Mouse (Mus musculus) common myeloid progenitor, adult 5-6 weeks (primary cell): ENCODE data around the gene Tbc1d30. TPM values are rescaled to one million over a fixed set of nuclear protein-coding genes. Genes with fewer than 3 reads are reported as not detected.
A peak's percentile ranks its signal among the peaks of the same experiment; 100 is the strongest.

ENCODE experiments used
- ATAC-seq: replicated peaks from 2 replicates; pipeline ENCODE4 v1.8.0; 2016; ENCODE audit warnings: low read depth, mild to moderate bottlenecking, moderate TSS enrichment, inconsistent platforms; ENCODE audit not compliant: poor library complexity, severe bottlenecking
- total RNA-seq: library from RNA; stranded (forward); fragments of 200-1000, 187-1606 nt; gene quantifications from 2 replicates; pipeline ENCODE4 v1.2.3, GENCODE M21; 2017

Tbc1d30 gene
- total RNA-seq, 1 experiment from 2014 or later, result 2.5 TPM

DNA sequence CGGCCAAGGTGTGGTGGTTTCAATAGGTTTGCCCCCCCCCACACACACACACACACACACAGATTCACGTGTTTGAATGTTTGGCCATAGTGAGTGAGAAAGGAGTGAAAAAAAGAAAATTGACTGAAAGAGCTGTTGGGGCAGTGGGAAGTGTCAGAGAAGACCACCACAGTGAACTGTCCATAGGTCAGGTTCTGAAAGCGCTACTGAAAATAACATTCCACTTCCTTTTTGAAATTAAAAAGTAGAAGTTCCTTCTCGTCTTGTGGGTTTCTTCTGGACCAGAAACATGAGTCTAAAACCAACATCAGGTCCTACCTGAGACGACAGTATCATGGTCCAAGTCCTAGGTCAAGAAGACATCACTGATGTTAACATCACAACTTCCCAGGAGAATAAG is 113.7 kb downstream of the Tbc1d30 start:
- 0 out of 2 replicates have a peak, but pooled peaks have one; percentile 22 for ATAC-seq

DNA sequence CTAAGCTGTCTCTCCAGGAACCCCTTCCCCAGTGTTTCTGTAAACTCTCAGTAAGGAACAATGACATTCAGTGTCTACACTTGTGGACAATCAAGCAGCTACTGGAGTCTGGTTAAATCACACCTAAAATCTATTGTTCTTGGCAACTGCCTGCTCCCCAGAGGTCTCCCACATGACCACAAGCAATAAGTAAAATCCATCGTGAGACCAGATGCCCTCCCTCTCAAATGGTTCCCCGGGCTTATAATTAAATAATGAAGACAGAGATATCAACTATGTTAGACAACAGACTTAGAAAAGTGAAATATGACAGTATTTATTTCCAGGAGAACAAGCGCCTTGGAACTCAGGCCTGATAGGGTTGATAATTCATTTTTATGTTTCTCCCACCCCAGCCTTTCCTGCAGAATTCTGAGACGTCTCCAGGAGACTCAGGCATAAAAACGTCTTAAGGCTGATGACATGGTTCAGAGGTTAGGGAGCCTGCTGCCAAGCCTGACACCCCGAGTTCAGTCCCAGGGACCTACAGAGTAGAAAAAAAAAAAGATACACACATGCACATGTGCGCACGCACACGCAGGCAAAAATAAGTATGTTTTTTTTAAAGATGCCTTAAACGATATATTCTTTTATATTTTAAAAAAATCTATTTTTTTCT is 115.8 kb downstream of the Tbc1d30 start:
- ATAC-seq, result no peak

DNA sequence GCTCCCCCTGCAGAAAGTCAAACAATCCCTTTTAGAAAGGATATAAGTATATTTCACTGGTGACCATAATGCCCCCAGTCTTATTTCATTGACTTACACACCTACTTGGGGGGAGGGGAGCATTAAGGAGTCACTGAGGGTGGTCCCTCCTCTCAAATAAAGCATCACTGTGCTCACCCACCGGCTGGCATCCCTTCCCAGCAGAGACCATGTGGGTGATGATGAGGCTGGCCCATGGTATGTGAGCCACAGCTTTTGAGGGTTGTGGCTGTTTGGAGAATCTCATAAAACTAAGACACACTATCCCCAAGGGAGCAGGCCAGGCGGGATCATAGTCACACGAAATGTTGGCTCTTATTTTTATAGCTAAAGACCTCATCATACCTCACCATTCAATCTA is 116.6 kb downstream of the Tbc1d30 start:
- ATAC-seq, result no peak

DNA sequence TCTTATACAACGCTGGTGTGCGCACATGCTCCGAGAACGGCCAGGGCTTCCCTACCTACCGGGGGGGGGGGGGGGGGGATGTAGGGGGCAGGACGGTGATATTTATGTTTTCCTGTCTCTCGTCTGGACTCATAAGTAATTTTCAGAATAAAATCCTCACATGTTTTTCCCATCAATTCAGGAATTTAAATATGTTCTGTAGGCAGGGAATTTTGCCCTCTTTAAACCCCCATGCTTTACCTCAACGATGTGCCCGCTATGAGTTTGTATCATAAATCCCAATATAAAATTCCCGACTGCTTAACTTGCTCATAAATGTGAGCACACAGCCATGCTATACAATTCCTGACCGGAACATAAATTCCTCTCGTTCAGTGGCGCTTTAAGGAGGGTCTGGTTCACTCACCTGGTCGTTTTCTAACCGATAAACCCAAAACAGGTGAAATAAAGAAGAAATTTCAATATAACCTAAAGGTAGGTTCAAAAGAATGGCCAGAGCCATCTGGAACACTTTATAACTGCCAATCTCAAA is 122.6 kb downstream of the Tbc1d30 start:
- ATAC-seq, result no peak

DNA sequence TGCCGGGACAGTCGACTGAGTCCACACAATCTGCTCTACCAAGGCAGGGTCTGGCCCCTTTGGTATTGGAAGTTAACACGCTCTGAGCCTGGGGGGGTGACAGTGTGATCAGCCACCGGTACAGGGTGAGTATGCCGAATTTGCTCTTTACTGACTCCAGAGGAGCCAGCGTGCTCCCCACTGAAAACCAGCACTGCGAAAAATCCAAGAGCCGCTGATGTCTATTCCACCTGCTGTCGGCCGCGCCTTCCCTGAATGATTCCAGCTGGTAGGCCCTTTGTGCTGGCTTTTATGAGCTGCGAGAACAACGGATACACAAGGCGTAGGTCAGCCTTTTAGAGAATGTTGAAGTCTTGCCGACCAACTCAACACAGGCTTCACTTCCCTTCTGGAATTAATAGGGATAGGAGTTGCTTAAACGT is 123.1 kb downstream of the Tbc1d30 start:
- no peak for ATAC-seq

DNA sequence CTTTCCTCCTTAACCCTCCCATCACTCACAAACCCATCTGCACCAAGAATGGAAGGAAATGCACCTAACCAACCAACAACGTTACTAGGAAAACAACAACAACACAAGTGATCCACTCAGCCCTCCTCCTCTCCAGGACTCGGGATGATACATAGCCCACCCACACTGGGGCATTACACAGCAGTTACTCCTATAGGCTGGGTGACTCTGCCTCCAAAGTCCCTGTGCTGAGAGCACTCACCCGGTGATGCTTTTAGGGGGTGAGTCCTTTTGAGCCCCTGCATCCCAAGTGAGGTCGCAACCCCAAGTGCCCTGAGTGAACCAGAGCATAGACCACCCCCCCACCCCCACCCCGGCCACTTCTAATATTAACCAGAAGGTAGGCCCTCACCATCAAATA is 123.7 kb downstream of the Tbc1d30 start:
- no peak for ATAC-seq

DNA sequence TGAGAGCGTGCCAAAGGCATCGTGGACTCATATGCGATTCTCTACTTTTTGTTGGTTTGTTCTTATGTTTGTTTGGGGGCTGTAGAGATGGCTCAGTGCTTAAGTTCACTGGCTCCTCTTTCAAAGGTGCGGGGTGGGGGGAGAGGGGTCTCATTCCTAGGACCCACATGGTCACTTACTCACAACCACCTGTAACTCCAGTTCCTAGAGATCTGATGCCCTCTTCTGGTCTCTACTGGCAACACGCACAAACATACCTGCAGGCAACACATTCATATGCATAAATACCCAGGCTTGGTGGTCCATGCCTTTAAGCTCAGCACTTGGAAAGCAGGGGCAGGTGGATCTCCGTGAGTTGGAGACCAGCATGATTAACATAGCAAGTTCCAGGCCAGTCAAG is 125.4 kb downstream of the Tbc1d30 start:
- no peak for ATAC-seq

DNA sequence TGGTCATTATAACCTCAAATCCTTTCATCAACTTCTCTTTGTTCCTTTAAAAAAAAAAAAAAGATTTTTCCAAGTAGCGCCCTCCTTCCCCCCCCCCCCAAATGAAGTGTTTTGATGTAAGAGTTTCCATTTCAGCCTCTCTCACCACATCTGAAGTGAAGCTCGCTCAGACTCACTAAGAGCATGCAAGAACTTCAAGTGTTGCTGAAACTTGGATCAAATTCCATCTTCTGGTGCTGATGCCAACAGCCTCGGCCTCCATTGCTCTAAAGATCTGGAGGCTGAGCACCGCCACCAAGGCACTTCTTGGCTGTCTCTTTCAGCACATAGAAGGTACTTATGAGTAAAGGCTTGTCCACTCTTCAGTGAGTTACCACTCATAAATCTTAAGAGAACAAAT is 128.2 kb downstream of the Tbc1d30 start:
- ATAC-seq, result no peak

DNA sequence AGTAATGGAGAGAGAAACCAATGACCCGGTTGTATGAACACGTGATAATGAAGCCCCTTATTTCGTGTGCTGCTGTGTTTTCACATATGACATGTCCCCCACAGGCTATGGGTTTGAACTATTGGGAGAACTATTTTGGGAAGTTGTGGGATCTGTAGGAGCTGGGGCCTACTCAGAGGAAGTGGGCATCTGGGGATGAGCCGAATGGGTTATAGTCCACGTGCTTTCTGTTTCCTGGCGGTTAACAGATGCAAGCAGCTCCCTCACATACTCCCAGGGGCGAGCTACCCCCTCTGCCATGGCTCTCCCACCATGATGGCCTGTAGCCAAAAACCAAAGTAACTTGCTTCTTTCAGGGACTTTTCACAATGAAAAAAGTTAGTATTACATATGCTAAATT is 132.5 kb downstream of the Tbc1d30 start:
- ATAC-seq, result peak; percentile 56

DNA sequence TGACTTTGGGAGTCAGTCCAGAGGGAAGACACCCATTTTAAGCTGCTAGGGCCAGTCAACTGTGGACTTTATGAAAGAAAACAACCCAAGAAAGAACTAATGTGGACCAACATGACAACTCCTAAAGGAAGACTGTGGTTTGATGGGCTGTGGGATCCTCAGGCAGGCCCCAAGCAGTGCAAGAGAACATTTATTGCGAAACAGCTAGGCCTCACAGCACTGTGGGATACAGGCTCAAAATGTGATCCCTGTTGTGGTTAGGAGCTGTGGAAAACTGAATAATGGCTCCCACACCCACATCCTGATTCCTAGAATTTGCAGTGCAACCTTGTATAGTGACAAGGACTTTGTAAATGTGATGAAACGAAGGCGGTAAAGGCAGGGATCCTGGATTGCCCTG is 134.3 kb downstream of the Tbc1d30 start:
- ATAC-seq, result 0 out of 2 replicates have a peak, but pooled peaks have one; percentile 25

Other genes starting within 250 kb of the Tbc1d30 start
- 12.2 and 20.3 TPM in 2 replicates for gene Gns, start 13.8 kb upstream of the Tbc1d30 start, total RNA-seq
- 17.6 and 20.8 TPM in 2 replicates for gene Rassf3, start 125.1 kb upstream of the Tbc1d30 start, total RNA-seq
- 44.6 and 73.4 TPM in 2 replicates for gene Tbk1, start 235.5 kb upstream of the Tbc1d30 start, total RNA-seq